Mouse (Mus musculus): ENCODE results near the gene Tenm3.

Gene Tenm3

DNA sequence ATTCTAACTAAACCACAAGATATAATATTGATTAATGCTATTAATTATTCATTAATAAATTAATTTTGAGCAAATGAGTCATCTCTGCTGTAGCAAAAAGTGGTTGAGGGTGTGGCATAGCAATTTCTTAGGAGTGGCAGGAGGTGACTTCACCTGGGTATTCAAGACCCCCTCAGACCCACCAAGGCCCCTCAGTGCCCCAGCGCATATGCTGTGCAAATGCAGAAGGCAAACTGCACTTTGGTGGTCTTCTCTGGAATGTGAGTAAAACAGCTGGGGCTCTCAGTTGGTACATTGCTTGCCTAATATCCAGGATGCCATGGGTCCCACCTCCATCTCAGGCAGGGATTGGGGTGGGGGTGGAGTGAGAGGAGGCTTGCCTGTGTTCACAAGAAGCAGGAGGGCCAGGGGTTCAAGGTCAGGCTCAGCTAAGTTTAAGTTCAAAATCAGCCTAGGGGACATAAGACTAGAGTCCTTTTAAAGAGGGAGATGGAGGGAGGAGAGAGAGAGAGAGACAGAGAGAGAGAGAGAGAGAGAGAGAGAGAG, 31.5 kb downstream of the Tenm3 start:
- intact Hi-C loops (cut with DNase I), result no loop called here

DNA sequence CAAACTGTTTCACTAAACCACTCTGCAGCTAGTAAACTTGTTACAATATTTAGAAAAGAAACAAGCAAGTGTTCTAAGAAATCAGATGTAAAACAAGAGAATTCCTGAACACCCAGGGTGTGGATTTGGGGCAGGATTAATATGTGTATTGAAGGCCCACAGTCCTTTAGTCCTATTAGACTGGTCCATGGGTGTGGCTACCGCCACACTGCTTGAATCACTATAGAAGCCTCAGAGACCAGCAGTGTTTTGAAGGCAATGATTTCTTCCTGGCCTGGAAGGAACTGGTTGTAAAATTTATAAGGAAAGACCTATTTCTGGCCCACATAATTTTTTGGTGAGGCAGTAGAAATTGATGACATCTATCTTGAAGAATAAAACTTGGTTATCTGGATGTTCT, 33.1 kb downstream of the Tenm3 start:
- intact Hi-C loops (cut with DNase I), result no loop called here

DNA sequence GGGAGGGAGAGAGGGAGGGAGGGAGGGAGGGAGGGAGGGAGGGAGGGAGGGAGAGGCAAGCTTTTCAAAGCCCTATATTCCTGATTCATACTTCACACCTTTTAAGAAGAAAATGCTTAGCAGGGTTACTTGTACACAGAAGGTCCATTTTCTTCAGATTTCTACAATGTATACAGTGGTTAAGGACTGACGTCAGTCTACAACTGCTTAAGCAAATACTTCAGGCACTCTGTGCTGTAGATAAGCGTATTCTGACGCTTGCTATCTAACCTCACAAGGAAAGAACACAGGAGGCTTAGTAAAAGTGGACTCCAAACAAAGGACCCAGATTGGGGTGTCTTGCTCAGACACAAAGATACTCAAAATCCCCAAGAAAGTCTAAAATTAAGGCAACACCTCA, 34.6 kb downstream of the Tenm3 start:
- intact Hi-C loops (cut with DNase I), result no loop called here

DNA sequence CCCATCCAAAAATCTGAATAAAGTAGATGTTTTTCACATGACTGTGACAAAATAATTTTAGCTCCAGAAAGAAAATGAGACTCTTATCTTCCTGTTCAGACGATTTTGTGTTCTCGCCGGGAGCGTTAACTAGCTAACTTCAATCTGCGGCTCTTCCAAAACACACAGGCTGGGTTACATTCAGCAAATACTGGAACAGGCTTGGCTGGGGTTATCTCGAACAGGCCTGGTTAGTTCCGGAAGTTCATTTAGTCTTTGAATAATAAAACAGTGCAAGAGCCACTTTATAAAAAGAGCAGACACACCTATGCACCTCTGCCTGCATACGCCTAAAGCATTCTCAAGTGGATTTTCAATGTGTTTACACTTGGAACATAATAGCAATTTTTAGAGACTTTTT, 40.7 kb downstream of the Tenm3 start:
- intact Hi-C loops (cut with DNase I), result no loop called here

DNA sequence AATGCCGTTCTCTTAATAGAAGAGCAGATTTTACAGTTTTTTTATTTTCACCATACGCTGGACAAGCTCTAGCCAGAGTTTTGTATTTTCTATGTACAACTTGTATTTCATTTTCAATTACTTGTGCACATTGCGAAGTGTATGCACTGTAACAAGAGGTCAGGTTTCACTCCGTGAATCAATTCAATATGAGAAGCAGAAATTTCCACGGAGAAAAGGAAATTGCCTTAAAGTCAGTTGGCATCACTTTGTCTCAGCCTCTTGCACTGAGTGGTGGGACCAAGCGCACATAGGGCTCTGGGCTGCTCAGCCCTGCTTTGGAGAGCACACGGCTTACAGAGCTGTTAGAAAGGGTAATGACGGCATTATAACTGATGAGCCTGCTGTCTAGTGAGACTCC, 41.5 kb downstream of the Tenm3 start:
- intact Hi-C loops (cut with DNase I), result no loop called here

DNA sequence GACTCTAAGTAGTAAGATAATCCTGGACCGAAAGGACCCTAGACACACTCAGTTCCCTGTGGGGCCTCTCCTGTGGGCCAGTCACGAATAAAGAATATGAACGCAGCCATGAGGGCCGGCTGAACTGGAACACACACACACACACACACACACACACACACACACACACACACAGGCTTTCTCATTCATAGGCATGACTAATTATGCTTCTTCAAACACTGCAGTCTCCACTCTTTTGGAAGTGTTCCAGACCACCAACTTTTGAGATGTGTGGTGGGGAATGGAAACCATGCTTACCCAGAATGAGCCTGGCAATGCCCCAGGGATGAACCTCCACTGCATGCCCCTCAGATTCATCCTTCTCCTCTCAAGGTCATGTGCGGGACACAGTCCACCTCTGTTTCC, 45.8 kb downstream of the Tenm3 start:
- intact Hi-C loops (cut with DNase I), result no loop called here

DNA sequence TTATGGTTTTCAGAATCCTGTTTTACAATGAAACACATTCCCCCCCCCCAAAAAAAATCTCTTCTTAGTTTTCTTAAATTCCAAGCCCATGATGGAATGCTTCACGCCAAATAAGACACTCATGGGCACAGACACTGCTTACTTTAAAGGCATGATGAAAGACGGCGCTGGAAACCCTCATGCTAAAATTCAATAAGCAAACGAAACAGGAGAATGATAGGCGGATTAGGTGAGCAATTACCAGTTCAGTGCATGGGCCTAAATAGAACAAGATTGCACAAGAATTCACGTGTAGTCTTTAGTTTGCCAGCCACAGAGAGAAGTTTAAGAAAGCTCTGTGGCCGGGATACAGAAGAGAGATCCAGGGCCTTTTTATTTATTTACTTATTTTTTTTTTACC, 49.5 kb downstream of the Tenm3 start:
- intact Hi-C loops (cut with DNase I), result no loop called here

DNA sequence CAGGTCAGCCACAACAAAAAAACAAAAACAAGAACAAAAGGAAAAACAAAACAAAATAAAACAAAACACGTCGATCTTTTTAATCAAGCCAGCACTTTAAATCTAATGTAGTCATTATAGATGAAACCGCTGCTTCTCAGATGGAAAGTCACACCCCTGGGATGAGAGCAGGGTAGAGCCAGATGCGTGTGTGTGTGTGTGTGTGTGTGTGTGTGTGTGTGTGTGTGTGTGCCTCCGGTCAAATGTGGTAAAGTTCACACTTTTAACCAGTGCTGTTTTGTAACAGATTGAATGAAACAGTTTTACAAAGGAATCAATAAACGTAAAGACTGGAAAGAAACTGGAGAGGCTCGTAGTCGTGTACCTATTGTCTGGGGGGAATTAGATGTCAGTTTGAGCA, 50.0 kb downstream of the Tenm3 start:
- intact Hi-C loops (cut with DNase I), result no loop called here

DNA sequence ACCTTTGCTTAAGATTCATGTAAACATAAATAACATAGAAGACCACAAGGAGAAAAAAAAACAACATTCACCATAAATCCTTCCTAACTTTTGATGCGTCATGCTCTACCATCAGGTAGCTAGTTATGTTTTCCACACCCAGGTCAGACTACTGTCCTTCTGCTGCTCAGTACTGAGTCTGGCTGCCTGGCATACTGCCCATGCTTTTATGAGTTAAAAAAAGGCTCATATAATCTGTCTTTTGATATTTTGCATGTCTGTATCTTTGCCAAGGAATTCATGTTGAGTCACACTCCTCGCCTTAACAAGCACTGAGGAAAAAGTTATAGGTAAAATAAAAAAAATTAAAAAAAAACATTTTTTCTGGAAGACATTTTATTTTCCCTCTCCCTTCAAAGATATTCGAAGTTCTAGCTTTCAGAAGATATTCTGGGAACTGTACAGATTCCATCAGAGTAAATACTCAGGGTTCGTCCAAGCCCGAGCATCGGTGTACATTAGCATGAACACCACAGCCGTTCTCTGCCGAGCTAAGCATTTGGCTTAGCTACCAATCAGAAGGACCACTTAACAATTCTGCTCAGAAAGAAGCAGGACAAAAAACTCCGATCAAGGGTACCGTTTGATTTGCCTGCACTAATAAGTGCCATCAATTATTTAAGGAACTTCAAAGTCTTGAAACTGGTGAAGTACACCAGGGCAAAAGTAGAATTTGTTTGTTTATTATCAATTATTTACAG, 51.0 kb downstream of the Tenm3 start:
- intact Hi-C loops (cut with DNase I), result no loop called here

DNA sequence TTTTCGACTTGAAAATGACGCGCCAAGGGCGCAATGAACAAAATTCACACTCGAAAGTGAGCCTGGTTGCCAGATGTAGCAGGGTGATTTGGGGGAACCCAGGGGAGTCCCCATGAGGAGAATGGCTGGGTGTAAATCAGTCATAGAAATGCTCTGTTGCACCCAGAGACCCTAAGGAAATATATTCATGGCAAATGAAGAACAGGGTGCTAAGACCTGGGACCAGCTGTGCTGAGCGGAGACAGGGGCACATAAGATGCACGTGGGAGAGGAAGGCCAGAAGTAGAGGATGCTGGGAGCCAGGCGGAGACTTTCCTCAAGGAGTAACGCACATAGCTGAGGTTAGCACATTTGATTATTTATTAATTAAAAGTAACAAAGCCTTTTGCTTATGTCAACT, 60.4 kb downstream of the Tenm3 start:
- intact Hi-C loops (cut with DNase I), result no loop called here

DNA sequence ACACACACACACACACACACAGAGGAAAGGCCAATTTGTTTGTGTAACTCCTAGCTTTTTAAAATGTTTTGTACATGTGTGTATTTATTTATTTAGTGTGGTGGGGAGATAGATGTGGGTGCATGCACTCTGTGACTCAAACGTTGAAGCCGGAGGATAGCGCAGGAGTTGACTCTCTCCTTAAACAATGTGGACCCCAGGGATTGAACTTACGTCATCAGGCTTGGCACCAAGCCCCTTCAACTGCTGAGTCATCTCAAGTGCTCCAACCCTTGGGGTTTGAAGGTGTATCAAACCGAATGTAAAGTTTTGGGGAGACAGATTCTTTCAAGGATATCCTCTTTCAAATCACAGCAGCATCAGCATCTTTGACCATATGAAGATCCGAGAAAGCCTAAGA, 63.1 kb downstream of the Tenm3 start:
- intact Hi-C loops (cut with DNase I), result no loop called here

DNA sequence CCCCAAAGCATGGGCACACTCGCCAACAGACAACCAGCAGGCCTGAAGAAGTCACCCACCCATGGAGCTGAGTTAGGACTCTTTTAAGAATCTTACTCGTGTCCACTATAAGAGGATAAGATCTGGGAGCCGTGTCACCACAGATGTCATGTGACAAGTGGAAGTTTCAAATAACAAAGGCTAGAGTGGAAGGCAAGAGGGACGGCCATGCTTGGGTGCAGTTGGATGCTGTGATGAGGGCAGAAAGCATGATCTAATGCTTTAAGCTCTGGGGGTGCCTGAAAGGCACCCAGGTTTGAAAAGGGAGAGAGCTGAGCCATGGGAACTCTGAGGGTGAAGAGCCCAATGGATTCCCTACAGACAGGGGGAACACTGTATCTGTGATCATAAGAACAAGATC, 64.6 kb downstream of the Tenm3 start:
- intact Hi-C loops (cut with DNase I), result no loop called here

DNA sequence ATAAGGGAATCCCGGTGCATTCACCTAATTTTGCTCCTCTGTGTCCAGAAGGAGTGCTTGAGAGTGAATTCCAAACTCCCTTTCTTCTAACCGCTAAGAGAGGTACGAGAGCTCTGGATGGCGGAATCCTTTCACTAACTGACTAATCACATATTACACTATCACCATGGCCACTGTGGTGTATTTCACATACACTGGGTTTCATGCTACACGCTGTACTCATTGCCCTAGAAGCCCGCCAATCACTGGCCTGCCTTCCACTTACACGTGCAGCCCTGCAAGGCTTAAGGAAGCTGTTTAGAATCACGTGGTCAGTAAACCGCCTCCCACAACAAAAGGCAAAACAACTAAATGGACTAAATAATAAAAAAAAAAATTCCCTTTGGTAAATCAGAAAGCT, 67.7 kb downstream of the Tenm3 start:
- intact Hi-C loops (cut with DNase I), result no loop called here

DNA sequence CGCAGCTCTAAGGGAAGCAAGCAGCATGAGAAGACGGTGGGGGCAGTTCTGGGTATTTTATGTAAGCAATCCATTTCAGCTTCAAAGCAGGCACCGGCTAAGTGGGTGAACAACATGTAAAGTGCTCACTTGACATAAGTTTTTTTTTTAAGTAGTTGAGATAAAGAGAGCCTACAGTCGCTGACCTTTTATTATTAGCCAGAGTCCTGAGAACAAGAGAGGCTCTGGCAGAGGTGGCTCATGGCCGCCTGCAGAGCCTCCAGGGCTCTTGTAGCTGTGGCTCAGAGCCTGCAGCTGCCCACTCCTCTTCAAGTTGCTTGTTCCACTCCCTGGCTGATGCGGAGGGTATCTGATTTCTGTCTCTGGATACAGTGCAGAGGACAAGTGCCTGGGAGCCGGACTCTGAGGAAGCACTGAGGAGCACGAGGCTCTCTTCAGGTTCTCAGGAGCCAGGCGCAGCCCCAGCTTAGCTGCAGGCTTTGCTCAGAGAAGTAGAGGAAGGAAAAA, 68.2 kb downstream of the Tenm3 start:
- intact Hi-C loops (cut with DNase I), result no loop called here

DNA sequence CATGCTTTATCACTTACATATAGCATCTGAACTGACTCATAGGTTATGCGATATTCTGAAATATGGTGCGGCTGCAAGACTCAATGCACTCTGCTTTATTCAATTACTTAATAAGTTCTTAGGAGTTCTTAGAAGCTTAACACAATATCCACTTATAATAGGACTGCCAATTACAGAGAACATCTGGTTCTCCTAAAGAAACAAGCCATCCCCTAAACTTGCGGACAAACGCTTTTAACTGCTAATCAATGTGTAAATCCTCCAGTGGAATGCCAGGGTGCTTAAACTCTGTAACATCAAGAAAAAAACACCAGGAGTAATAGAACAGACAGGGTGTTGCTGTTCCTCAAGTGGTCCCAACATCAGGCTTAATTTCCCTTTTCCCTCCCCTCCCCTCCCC, 68.9 kb downstream of the Tenm3 start:
- intact Hi-C loops (cut with DNase I), result no loop called here

DNA sequence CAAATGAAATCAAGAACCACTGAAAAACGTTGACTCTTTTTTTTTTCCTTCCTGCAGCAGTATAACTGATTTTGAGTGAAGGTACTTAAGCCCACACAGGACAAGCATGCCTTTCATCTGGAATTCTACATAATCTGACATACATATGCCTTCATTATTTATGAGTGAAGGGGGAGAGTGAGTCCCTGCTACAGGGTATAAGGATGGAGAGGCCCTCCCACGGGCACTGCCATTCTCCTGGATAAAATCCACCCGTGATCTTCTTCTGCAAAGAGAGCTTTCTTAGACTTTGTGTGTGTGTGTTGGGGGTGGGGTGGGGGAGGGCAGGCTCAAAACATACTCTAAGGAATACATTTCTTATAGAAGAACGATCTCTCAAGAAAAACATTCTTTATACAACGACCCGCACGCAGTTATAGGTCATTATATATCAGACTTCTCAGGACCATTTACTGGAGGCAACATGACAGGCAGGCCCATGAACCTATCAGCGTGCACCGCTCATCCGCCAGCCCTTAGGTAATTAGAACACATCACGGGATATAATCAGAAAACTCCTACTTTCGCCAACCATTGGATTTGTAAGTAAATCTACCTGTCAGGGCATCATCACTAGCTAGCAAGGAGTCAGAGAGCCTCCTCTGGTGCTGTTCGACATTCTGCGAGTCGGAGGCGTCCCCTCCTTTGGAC, 77.1 kb downstream of the Tenm3 start:
- intact Hi-C loops (cut with DNase I), result no loop called here

DNA sequence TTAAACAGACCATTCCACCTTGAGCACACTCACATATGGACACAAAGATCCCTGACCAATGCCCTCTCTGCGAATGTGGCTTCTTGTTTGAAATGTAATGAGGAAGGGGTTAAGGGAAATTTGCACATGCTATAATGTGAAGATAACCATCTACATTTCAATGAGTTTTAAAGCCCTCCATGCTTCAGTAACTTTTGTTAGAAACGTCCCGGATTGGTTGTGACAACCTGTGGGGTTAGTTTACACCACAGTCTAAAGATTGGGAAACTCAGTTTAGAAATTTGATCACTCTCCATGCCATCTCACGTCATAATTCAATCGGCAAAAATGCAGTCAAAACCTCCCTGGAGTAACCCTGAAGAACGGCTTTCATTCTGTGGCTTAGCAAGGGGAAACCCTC, 78.5 kb downstream of the Tenm3 start:
- intact Hi-C loops (cut with DNase I), result no loop called here

DNA sequence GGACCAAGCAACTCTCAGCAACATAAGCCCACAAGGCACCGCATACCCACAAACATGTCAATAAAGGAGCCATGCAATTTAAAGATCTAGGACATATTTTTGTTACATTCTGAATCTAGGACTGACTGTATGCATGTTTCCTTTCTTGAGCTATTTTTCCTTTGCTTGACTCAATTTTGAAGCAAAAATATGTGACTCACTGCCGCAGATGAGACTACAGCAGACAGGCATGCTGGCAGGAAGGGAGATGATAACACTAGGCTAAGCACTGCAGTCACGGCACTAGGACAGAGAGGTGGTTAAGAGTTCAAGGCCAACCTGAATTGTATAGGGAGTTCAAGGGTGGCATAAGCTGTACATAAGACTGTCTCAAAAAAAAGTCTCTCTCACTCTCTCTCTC, 79.7 kb downstream of the Tenm3 start:
- intact Hi-C loops (cut with DNase I), result no loop called here

DNA sequence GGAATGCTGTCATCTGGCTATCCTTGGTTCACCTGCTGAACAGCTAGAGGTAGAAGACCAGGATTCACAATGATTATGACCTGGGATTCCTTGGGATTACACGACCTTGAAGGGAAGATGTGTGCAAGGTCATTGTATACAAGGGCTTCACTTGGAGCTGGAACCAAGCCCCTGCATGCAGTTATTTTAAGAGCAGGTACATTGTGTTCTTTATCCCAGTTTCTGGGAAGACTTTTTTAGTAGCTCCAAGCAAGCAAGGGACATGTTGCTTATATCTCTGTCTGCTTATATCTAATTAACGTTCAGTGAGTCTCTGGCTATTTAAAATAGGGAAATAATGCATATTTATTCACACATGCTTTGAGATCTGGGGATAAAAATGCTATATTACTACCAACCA, 86.9 kb downstream of the Tenm3 start:
- intact Hi-C loops (cut with DNase I), result no loop called here

DNA sequence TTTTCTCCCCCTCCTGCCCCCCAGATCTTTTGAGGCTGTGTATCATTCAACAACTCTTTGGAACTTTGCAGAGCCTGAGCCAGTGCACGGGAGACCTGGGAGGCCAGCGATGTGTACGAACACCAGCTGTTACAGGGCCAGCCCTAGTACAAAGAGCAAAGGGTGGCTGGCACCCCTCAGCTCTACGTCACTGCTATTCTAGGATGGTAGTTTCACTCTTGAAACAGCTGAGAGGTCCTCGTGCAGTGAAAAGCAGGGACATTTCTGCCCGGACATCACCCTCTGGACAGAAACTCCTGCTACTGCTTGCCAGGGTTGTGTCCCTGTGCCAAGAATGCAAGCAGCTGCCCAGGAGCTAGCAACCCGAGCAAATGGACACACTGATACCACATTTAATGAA, 88.3 kb downstream of the Tenm3 start:
- intact Hi-C loops (cut with DNase I), result no loop called here

DNA sequence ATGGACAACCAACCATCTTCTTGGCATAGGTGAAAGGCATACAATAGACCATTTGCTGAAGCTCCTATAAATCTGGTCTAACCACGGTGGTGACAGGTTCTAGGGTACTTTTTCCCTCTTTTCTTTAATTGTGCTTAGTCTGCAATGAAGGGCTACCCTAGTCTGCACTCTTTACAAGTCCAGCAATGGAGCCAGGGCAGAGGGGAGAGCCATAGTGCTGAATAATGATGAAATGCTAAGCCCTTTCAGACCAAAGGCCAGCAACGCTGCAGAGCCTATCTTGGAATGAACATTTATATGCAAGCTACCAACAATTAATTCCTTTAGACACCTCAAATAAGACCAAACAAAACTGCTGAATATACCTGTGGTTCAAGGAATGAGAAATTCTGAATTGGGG, 88.8 kb downstream of the Tenm3 start:
- intact Hi-C loops (cut with DNase I), result no loop called here

DNA sequence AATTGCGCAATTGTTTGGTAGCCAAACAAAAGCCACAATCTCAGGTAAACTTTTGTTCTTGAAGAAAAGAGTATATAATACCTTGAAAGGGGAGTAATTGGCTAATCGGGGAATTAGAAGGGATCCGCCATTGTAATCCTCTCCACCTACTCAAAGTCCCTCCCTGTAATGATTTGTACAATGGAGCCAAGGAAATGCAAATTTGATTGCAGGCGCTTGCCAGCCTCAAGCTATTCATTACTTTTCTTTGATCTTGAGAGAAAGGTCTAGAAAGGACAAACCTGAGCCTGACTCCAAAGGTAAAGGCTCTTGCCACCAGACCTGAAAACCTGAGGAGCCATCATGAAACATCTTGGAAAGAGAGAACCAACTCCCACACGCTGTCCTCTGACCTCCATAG, 91.8 kb downstream of the Tenm3 start:
- intact Hi-C loops (cut with DNase I), result no loop called here

DNA sequence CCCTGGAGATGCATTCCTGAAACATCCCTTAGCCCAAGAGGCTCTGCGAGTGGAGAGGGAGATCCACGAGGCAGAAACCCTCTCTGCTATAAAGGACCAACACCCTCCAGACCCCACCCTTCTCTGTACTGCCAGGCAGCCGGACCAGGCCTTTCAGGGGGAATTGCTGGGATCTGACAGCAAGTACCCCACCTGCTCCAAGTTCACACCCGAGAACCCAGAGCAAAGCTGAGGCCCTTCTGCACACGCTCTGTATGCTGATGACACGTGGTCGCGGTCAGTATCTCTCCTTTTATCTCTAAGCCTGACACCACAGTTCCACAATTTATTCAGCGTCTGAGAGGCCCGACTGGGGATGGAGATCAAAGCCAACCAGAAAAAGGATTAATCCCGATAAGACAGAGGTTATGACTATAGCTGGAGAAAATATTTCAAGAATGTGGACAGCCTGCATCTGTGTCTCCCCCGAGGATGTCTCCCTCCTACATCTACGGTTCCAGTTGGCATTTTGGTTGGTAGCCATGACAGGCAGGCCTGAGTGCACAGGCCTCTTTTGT, 95.2 kb downstream of the Tenm3 start:
- intact Hi-C loops (cut with DNase I), result no loop called here
